Mouse (Mus musculus) layer of hippocampus, adult 2 months (tissue): ENCODE results near the gene Myh10. TPM values are rescaled to one million over a fixed set of nuclear protein-coding genes. Genes with fewer than 3 reads are reported as not detected.
"Not testable (repeated sequence)": the region's sequence is repeated elsewhere in the genome, so short reads cannot be mapped to it uniquely, and the experiment has no call there.

Source experiments
- DNase-seq, 2 experiments: peaks; one replicate each; pipeline ENCODE4 v3.0.0; 2022; ENCODE audit warnings: low spot score in 2 of 2
- H3K27ac ChIP-seq: fragments of 200-600 bp; 2 replicates; pipeline ENCODE4 v1.8.1; 2022
- H3K4me3 ChIP-seq: fragments of 200-600 bp; 2 replicates; pipeline ENCODE4 v1.8.1; 2022; ENCODE audit warnings: mild to moderate bottlenecking
- CTCF ChIP-seq: fragments of 200-600 bp; conservative IDR thresholded peaks from 2 replicates; pipeline ENCODE4 v1.8.1; 2022; ENCODE audit warnings: antibody characterized with exemption, mild to moderate bottlenecking, moderate library complexity
- total RNA-seq, 2 experiments: library from RNA; stranded (reverse); gene quantifications; 2 replicates each; pipeline ENCODE4 v1.2.3; 2021

Gene Myh10
- total RNA-seq, 2 experiments from 2014 or later, result 139 to 147 TPM

DNA sequence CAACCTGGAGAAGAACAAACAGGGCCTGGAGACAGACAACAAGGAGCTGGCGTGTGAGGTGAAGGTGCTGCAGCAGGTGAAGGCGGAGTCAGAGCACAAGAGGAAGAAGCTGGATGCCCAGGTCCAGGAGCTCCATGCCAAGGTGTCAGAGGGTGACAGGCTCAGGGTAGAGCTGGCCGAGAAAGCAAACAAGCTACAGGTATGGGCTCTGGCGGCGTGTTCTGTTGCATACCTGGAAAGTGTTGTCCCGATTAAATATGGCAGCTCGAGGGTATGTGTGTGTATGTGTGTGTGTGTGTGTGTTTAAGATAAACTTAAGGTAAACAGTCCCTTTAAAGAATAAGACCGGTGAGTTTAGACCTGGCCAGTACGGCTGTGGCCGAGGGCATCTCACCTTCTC lies 106.9 kb downstream of the Myh10 start:
- no peak for TF ChIP-seq CTCF
- H3K4me3 ChIP-seq, result no peak overlapping the region
- no peak overlapping the region for H3K27ac ChIP-seq
- no peak for DNase-seq

GRCm38 (mm10) chr11:68805148-68805547 lies 113.8 kb downstream of the Myh10 start:
- DNase-seq, result no peak
- Histone ChIP-seq H3K4me3 (no peak overlapping the region), H3K27ac (no peak overlapping the region)
- TF ChIP-seq CTCF, result peak; percentile 66

GRCm38 (mm10) chr11:68807787-68808186 lies 116.4 kb downstream of the Myh10 start:
- H3K27ac ChIP-seq, result no peak overlapping the region
- TF ChIP-seq CTCF, result peak; percentile 98

DNA sequence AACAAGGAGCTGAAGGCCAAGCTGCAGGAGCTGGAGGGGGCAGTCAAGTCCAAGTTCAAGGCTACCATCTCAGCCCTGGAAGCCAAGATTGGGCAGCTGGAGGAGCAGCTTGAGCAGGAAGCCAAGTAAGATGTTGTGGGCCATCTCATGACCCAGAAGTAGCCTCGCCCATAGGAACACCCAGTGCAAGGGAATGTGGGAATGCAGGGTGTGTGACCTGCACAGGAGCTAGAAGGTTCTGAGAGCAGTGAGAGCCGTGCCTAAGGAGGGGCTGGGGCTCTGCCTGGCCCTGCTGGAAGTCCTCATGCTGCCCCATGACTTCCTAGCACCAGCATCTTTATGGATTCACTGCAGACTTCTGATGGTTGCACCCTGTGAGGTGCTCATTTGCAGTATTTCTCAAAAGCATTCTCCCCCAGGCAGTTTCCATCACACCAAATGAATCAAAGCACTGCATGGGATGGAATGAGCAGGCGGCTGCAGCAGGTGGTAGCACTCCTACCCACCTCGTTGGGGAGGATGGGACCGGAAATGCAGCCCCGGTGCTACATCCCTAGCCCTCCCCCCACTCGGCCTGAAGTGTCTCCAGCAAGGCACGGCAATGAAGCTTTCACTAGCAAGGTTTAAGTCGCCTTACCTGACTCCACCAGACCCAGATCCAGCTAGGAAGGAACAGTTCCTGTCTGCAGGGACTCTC lies 120.7 kb downstream of the Myh10 start:
- TF ChIP-seq CTCF, result no peak
- DNase-seq, result peak; percentile 36 to 39
- H3K4me3 ChIP-seq, result no peak overlapping the region
- H3K27ac ChIP-seq, result peak overlapping the region; percentile 57; the same call in 1 of the 2 replicates

More at GRCm38 (mm10) chr11:68807787-68808186, 116.4 kb downstream of the Myh10 start:
- DNase-seq, result peak; percentile 44 to 82
- H3K4me3 ChIP-seq, result no peak overlapping the region

- no peak overlapping the region for H3K4me3 ChIP-seq
- DNase-seq, result no peak
- no peak for TF ChIP-seq CTCF
- H3K27ac ChIP-seq, result 0 out of 2 replicates have a peak overlapping the region, but pooled peaks have one; percentile 18
Observed at GRCm38 (mm10) chr11:68818416-68818815, 127.1 kb downstream of the Myh10 start.

DNA sequence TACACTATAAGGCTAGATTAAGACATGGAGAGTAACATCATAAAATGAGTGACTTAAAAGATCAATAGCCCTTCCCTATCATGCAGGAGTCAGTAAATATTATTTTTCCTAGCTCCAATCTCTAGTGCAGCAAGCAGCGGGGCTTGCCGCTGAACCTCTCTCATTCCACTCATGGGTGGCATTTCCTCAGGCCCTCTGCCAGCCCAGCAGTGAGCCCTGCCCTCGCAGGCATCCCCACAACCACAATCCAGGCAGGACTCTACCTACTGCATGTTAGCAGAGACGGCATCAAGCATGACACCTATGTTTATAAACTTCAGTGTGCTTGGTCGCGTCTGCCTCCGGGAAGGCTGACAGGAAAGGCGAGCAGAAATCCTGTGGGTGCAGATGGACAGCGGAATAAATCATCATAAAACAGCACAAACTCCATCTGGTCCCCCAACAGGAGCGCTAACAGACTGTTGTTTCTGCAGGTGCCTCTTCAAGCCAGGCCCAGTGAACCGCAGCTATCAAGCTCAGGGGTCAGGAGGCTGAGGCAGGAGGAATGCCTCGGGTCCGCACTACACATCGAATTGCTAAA lies 128.0 kb downstream of the Myh10 start:
- H3K27ac ChIP-seq, result peak overlapping the region; percentile 18; the same call in 1 of the 2 replicates

GRCm38 (mm10) chr11:68822326-68822725 lies 131.0 kb downstream of the Myh10 start:
- Histone ChIP-seq H3K4me3 (no peak overlapping the region), H3K27ac (no peak overlapping the region)
- no peak for DNase-seq
- TF ChIP-seq CTCF, result no peak

More for the DNA sequence above, 128.0 kb downstream of the Myh10 start:
- DNase-seq, result no peak
- no peak for TF ChIP-seq CTCF
- no peak overlapping the region for H3K4me3 ChIP-seq

DNA sequence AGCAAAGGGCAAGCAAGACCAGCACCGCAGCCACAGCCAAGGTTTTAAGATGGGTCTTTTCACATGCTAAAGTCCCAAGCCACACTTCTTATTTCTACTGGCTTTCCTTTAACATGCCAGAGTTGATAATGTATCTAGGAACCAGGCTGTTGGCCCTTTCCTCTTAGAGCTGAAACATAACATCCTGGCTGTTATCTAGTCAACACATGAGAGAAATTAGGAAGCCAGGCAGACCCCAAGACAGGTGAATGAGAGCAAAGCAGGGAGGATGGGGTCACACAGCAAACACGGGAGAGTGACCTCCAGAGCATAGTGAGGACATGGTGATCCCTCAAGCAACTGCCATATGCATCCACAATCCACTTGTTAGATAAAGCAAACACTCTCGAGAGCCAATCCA lies 135.4 kb downstream of the Myh10 start:
- DNase-seq, result no peak
- no peak overlapping the region for H3K27ac ChIP-seq
- no peak for TF ChIP-seq CTCF
- no peak overlapping the region for H3K4me3 ChIP-seq

GRCm38 (mm10) chr11:68831580-68831979 lies 140.2 kb downstream of the Myh10 start:
- not testable (repeated sequence) for H3K4me3 ChIP-seq, H3K27ac ChIP-seq, DNase-seq
- 0 out of 2 replicates have a peak, but pooled peaks have one; percentile 28 for TF ChIP-seq CTCF

- TF ChIP-seq CTCF, result no peak
- Histone ChIP-seq H3K27ac (no peak overlapping the region), H3K4me3 (no peak overlapping the region)
- no peak for DNase-seq
Observed at GRCm38 (mm10) chr11:68832793-68833192, 141.4 kb downstream of the Myh10 start.

DNA sequence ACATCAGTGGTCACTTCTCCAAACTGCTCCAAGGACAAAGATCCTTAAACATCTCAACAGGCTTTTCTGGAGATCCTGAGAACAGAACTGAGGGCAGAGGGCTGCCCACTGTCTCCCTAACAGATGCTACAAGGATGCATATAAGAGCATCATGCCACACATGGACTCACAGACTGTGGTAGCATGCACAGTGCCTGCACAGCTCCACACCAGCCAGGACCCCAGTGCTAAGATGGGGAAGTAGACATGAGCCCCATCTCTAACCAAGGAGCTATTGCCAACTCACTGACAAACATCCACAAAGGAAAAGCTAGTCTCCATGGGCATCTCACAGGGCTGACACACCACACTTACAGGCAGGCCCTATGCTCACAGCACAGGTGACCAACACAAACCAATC lies 142.2 kb downstream of the Myh10 start:
- no peak overlapping the region for H3K4me3 ChIP-seq
- H3K27ac ChIP-seq, result no peak overlapping the region
- DNase-seq, result no peak
- no peak for TF ChIP-seq CTCF

DNA sequence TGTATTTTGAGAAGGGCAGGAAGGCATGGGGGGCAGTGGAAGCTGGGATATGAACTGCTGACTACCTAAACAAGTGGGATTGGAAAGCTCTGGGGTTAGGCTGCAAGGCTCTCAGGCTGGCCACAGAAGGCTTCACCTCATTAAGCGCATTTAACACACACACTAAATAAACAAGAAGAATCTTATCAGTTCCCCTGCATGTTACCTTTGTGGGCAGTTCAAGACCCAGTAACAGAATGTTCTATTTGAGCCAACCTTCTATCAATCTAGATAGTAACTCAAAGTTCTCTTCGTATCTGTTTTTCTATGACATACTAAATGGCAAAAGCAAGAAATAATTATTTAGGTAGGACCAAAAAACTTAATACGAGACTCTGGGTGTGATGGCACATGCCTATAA lies 143.7 kb downstream of the Myh10 start:
- no peak for TF ChIP-seq CTCF
- DNase-seq, result no peak
- no peak overlapping the region for H3K4me3 ChIP-seq
- H3K27ac ChIP-seq, result no peak overlapping the region

- H3K4me3 ChIP-seq, result no peak overlapping the region
- TF ChIP-seq CTCF, result no peak
- DNase-seq, result no peak
- H3K27ac ChIP-seq, result no peak overlapping the region
Observed at GRCm38 (mm10) chr11:68839606-68840005, 148.2 kb downstream of the Myh10 start.

GRCm38 (mm10) chr11:68850862-68851261 lies 159.5 kb downstream of the Myh10 start:
- peak overlapping the region; percentile 99; the same call in 1 of the 2 replicates for H3K4me3 ChIP-seq
- TF ChIP-seq CTCF, result no peak

More at GRCm38 (mm10) chr11:68850862-68851261, 159.5 kb downstream of the Myh10 start:
- no peak overlapping the region for H3K27ac ChIP-seq
- no peak for DNase-seq
